Mouse (Mus musculus) heart, adult 2 months (tissue): Measurements from ENCODE around the gene Tmem220. TPM values are rescaled to one million over a fixed set of nuclear protein-coding genes. Genes with fewer than 3 reads are reported as not detected.
A peak's percentile ranks its signal among the peaks of the same experiment; 100 is the strongest.

Source experiments
- DNase-seq, 2 experiments: peaks; one replicate each; pipeline ENCODE4 v3.0.0; 2021
- H3K27ac ChIP-seq: fragments of 200-600 bp; 2 replicates; pipeline ENCODE4 v1.8.1; 2022
- H3K27me3 ChIP-seq: fragments of 200-500 bp; 2 replicates; pipeline ENCODE4 v1.6.1; 2012; ENCODE audit warnings: mild to moderate bottlenecking, low read length, inconsistent platforms, mixed read lengths; ENCODE audit not compliant: control insufficient read depth, insufficient read depth
- H3K36me3 ChIP-seq: fragments of 200-500 bp; 2 replicates; pipeline ENCODE4 v1.6.1; 2012; ENCODE audit warnings: low read length, inconsistent platforms; ENCODE audit not compliant: control insufficient read depth, insufficient read depth
- H3K4me1 ChIP-seq: fragments of 200-500 bp; 2 replicates; pipeline ENCODE4 v1.6.1; 2011; ENCODE audit warnings: low read length; ENCODE audit not compliant: control insufficient read depth, insufficient read depth
- H3K4me3 ChIP-seq: fragments of 200-600 bp; 2 replicates; pipeline ENCODE4 v1.8.1; 2022
- H3K79me2 ChIP-seq: fragments of 200-500 bp; replicated peaks from 2 replicates; pipeline ENCODE4 v1.6.1; 2012; ENCODE audit warnings: mild to moderate bottlenecking, inconsistent platforms, low read length, moderate library complexity, mixed read lengths; ENCODE audit not compliant: control insufficient read depth, insufficient read depth
- H3K9ac ChIP-seq: fragments of 200-500 bp; 2 replicates; pipeline ENCODE4 v1.6.1; 2012; ENCODE audit warnings: low read depth, mild to moderate bottlenecking, control low read depth, inconsistent platforms, low read length, mixed read lengths
- CTCF ChIP-seq: fragments of 200-600 bp; IDR thresholded peaks from 2 replicates; pipeline ENCODE4 v1.8.1; 2022; ENCODE audit warnings: antibody characterized with exemption, mild to moderate bottlenecking, moderate library complexity
- EP300 ChIP-seq: fragments of 200-500 bp; IDR thresholded peaks from 2 replicates; pipeline ENCODE4 v1.6.1; 2011; ENCODE audit warnings: low read depth, low read length, control low read depth; ENCODE audit not compliant: insufficient read depth
- POLR2A ChIP-seq: fragments of 200-500 bp; IDR thresholded peaks from 2 replicates; pipeline ENCODE4 v1.6.1; 2011; ENCODE audit warnings: mild to moderate bottlenecking, low read depth, low read length, control low read depth; ENCODE audit not compliant: insufficient read depth
- WGBS: fragments of 180-500 bp; shearing (Covaris S2); methylation state at CpG from one replicate; pipeline ENCODE4 v1.1.7; 2018; 5-methylcytosine and 5-hydroxymethylcytosine counted together
- intact Hi-C: fragments of 180-260 bp; cut with DNase I; formaldehyde crosslinking; loops from one replicate; pipeline ENCODE4 v1.15.1; 2025
- polyA plus RNA-seq: library from polyadenylated mRNA; depleted of rRNA; stranded (reverse); fragments of >200 nt; gene quantifications from 2 replicates; pipeline ENCODE4 v1.2.3, GENCODE M21; 2012
- total RNA-seq, 2 experiments: library from RNA; stranded (reverse); gene quantifications; 2 replicates each; pipeline ENCODE4 v1.2.3; 2021

Tmem220 gene
- total and polyA plus RNA-seq, 3 experiments: 1.9 to 2.1 (median 2.0) TPM

DNA sequence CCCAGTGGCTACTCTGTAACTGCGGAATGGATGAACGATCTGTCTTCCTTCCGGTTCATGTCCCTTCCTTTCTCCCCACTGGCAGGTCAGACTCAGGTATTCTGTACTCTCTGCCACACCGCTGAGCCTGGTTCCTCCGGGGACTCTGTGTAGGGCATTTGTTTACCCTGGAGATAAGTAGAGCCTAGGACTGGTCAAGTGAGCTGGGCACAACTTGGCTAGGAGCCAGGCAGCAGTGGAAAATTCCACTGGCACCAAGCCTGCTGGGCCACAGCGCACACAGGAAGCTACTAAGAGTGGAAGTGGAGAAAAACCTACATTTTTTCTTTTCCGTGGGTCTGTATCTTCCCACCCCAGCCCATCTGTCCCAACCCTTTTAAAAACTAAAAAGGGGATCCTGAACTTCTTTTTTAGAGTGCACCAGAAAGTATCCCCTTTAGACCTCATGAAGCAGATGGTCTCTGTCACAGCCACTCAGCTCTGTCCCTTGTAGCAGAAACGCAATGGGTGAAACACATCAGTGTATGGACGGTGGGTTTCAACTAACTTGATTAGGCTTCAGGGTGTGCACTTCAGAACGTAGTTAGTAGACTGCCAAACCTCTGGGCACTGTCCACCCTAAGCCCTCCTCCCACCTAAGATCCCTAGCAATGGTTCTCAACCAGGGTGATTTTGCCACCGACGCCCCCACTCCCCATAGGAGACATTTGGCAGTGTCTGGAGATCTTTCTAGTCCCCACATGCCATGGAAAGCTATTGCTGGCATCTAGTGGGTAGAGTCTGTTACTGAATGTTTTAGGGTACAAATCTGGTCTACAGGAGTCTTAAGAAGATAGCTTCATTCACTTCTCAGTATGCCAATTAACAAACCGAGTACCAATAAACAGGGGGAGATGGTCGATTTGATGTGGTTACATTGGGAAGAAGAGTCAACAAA, 26.2 kb upstream of the Tmem220 start:
- Histone ChIP-seq H3K79me2 (no peaks in the 10 kb centered on the region), H3K9ac (no peak overlapping the region), H3K27me3 (no peaks in the 10 kb centered on the region), H3K4me1 (peaks cover 3% of the 10 kb centered on the region), H3K36me3 (no peaks in the 10 kb centered on the region), H3K4me3 (no peak overlapping the region), H3K27ac (no peak overlapping the region; the same call in 1 of the 2 replicates)
- TF ChIP-seq EP300 (0 out of 2 replicates have a peak, but pooled peaks have one; percentile 19), POLR2A (no peak), CTCF (no peak)
- intact Hi-C loops: no loop called here
- 48% methylated on average over 14 of the region's 14 CpGs for WGBS
- DNase-seq: peak; percentile 74 to 75

DNA sequence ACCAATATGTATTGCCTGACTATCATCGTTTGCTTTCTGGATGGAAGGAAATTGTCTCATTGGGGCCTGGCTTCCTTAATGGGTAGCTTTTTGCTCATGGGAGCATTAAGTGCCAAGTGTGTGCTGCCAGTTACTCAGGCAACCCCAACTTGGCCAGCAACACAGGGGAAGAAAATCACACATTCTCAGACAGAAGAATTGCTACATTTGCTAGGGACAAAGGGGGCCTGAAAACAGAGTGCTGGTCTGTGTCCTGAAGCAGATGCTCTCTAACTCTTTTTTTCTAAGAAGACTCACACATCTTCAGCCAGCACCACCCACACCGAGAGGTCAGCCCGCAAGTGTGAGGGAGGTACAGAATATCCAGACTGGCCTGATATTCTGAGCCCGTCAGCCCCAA, 24.3 kb upstream of the Tmem220 start:
- 69% methylated on average over 4 of the region's 4 CpGs for WGBS
- intact Hi-C loops: no loop called here
- no peak for TF ChIP-seq POLR2A
- no peak for TF ChIP-seq CTCF
- no peak for TF ChIP-seq EP300

DNA sequence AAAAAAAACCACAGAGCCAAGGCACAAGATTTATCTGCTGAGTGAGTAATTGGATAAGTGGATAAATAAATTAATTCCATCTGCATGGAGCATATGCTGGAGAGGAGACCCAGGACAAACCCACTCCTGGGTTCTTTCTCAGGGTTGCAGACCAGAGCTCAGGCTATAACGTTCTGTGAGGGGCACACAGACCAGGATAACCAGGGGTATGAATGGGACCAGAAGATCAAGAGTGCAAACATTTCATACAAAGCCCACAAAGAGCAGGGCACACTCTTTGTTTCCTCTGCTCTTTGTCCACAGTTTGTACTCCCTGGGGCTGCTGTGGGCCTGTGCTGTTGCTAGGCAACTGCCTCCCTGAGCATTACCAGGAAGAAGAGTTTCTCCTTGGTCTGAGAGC, 23.2 kb upstream of the Tmem220 start:
- H3K4me3 ChIP-seq: no peak overlapping the region
- intact Hi-C loops: no loop called here
- no peaks in the 10 kb centered on the region for H3K36me3 ChIP-seq
- no peak overlapping the region for H3K27ac ChIP-seq
- no peaks in the 10 kb centered on the region for H3K27me3 ChIP-seq
- TF ChIP-seq POLR2A (no peak), CTCF (no peak), EP300 (no peak)
- peaks cover 3% of the 10 kb centered on the region for H3K4me1 ChIP-seq
- no peaks in the 10 kb centered on the region for H3K79me2 ChIP-seq
- DNase-seq: no peak
- 72% methylated on average over 1 of the region's 1 CpGs for WGBS
- no peak overlapping the region for H3K9ac ChIP-seq

More for the DNA sequence above, 24.3 kb upstream of the Tmem220 start:
- Histone ChIP-seq H3K4me3 (no peak overlapping the region), H3K27me3 (no peaks in the 10 kb centered on the region), H3K79me2 (no peaks in the 10 kb centered on the region), H3K36me3 (no peaks in the 10 kb centered on the region), H3K27ac (no peak overlapping the region), H3K4me1 (peaks cover 3% of the 10 kb centered on the region), H3K9ac (no peak overlapping the region)
- DNase-seq: no peak

DNA sequence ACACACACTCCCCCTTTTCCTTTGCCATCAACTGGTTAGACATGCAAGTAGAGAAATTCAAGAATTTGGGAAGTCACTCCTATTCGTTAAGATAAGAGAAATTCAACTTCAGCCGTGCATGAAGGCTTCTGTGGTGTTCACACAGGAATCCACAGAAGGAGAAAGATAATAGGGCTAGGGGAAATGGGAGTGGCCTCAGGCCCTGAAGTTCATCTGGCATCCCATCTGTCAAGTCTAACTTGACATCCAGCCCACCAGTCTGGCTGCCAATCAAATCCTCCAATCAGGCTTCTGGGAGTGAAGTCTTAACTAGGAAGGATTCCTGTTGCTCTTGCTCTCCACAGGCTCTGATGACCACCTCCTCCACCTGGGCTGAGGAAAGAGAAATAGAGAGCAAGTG, 22.0 kb upstream of the Tmem220 start:
- Histone ChIP-seq H3K4me3 (no peak overlapping the region), H3K9ac (no peak overlapping the region), H3K79me2 (no peaks in the 10 kb centered on the region), H3K27ac (no peak overlapping the region), H3K36me3 (no peaks in the 10 kb centered on the region), H3K27me3 (no peaks in the 10 kb centered on the region), H3K4me1 (peaks cover 3% of the 10 kb centered on the region)
- 32% methylated on average over 2 of the region's 2 CpGs for WGBS
- TF ChIP-seq POLR2A: no peak
- TF ChIP-seq CTCF: no peak
- TF ChIP-seq EP300: no peak
- DNase-seq: no peak
- intact Hi-C loops: no loop called here

DNA sequence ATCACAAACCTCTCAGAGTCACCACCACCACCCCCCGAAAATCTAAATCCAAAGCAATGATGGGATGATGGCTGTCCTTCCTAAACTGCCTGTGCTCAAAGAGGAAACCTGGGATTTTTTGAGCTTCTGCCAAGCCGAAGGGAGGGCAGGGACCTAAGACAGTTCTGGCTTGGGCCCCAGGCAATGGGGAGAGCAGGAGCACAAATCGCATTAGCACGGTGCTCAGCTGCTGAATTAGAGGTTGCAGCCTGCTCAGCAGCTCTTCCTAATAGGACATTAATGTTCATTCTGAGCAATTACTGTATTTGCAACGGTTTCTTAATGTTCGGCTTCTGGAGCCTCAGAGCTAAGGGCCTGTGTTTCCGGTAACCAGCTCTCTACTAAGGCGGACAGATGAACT, 17.0 kb upstream of the Tmem220 start:
- no peak overlapping the region for H3K27ac ChIP-seq
- no peaks in the 10 kb centered on the region for H3K79me2 ChIP-seq
- intact Hi-C loops: no loop called here
- TF ChIP-seq CTCF: no peak
- no peak for TF ChIP-seq POLR2A
- TF ChIP-seq EP300: no peak
- H3K36me3 ChIP-seq: no peaks in the 10 kb centered on the region
- no peak overlapping the region for H3K9ac ChIP-seq
- DNase-seq: no peak
- no peaks in the 10 kb centered on the region; the same call in 1 of the 2 replicates for H3K4me1 ChIP-seq
- no peaks in the 10 kb centered on the region for H3K27me3 ChIP-seq
- H3K4me3 ChIP-seq: no peak overlapping the region
- 74% methylated on average over 8 of the region's 8 CpGs for WGBS

DNA sequence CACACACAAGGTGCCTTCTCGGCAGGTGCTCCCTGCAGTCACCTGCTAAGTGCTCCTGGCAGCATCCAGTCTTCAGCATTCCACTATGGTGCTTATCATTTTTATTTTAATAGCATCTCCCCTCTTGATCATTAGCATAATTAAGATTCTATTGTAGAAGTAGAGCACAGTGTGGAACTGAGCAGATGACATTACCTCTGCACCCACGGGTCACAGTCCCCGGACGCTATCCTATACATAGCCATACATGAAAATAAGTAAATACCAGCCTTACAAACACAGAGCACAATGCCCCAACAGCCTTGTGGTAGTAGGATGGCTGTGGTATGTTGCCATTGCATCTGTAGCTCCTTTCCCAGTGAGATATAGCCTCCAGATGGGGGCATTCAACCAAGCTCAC, 16.4 kb upstream of the Tmem220 start:
- H3K9ac ChIP-seq: no peak overlapping the region
- H3K27ac ChIP-seq: no peak overlapping the region
- TF ChIP-seq EP300 (no peak), POLR2A (no peak), CTCF (no peak)
- no peak overlapping the region for H3K4me3 ChIP-seq
- H3K27me3 ChIP-seq: no peaks in the 10 kb centered on the region
- no peak for DNase-seq
- H3K79me2 ChIP-seq: no peaks in the 10 kb centered on the region
- 93% methylated on average over 4 of the region's 4 CpGs for WGBS
- H3K36me3 ChIP-seq: no peaks in the 10 kb centered on the region
- H3K4me1 ChIP-seq: no peaks in the 10 kb centered on the region; the same call in 1 of the 2 replicates
- intact Hi-C loops: no loop called here
